Mouse (Mus musculus) hindbrain, embryonic 15.5 days (tissue): ENCODE data around the gene Mrfap1. TPM values are rescaled to one million over a fixed set of nuclear protein-coding genes. Genes with fewer than 3 reads are reported as not detected.
"Not testable (repeated sequence)": the region's sequence is repeated elsewhere in the genome, so short reads cannot be mapped to it uniquely, and the experiment has no call there.

Experiments used
- ATAC-seq: fragments of 200-750 bp; cut with Nextera tagmentation; 2 replicates; pipeline ENCODE4 v1.8.0; 2017; ENCODE audit warnings: low read depth, moderate number of reproducible peaks, moderate TSS enrichment; ENCODE audit not compliant: low FRiP score
- H3K27ac ChIP-seq: fragments of 300-500 bp; sonication (generic); replicated peaks from 2 replicates; pipeline ENCODE4 v1.5.1; 2015; ENCODE audit warnings: mild to moderate bottlenecking, inconsistent platforms
- H3K27me3 ChIP-seq: fragments of 300-500 bp; sonication (generic); 2 replicates; pipeline ENCODE4 v1.6.1; 2015; ENCODE audit warnings: control low read depth, inconsistent platforms
- H3K36me3 ChIP-seq: fragments of 300-500 bp; sonication (generic); 2 replicates; pipeline ENCODE4 v1.6.1; 2015; ENCODE audit warnings: control low read depth, inconsistent platforms
- H3K4me1 ChIP-seq: fragments of 300-500 bp; sonication (generic); replicated peaks from 2 replicates; pipeline ENCODE4 v1.6.1; 2015; ENCODE audit warnings: control low read depth, inconsistent platforms
- H3K4me2 ChIP-seq: fragments of 300-500 bp; sonication (generic); 2 replicates; pipeline ENCODE4 v1.6.1; 2015; ENCODE audit warnings: moderate library complexity, mild to moderate bottlenecking, inconsistent platforms
- H3K4me3 ChIP-seq: fragments of 300-500 bp; sonication (generic); 2 replicates; pipeline ENCODE4 v1.5.1; 2015; ENCODE audit warnings: mild to moderate bottlenecking, inconsistent platforms
- H3K9ac ChIP-seq: fragments of 300-500 bp; sonication (generic); 2 replicates; pipeline ENCODE4 v1.6.1; 2015; ENCODE audit warnings: inconsistent platforms
- H3K9me3 ChIP-seq: fragments of 300-500 bp; sonication (generic); 2 replicates; pipeline ENCODE4 v1.6.1; 2016; ENCODE audit warnings: control low read depth, inconsistent platforms
- WGBS: fragments of 180-500 bp; shearing (Covaris S2); methylation state at CpG from one replicate; pipeline ENCODE4 v1.1.7; 2015; 5-methylcytosine and 5-hydroxymethylcytosine counted together
- polyA plus RNA-seq: library from polyadenylated mRNA; unstranded; fragments of >200 nt; fragmentation: Nextera tagmentation; extraction: Ambion mirVana; gene quantifications from 2 replicates; pipeline ENCODE4 v1.2.1, GENCODE M21; 2015

Mrfap1 gene
- polyA plus RNA-seq: 317 and 323 TPM in 2 replicates

GRCm38 (mm10) chr5:36796296-36797014 lies at the start of gene Mrfap1:
Gene Mrfap1, minus strand, starts transcription at chr5:36796772.
- ATAC-seq: peak; percentile 86
- Histone ChIP-seq H3K9ac (peak within 1 kb of the TSS; percentile 80), H3K4me2 (peak within 1 kb of the TSS; percentile 67), H3K4me3 (peak within 1 kb of the TSS; percentile 84), H3K4me1 (peaks cover 18% of the 10 kb centered on the region), H3K27ac (peak within 1 kb of the TSS; percentile 96)
- not testable (repeated sequence) for H3K36me3 ChIP-seq, H3K9me3 ChIP-seq, H3K27me3 ChIP-seq
- under 1% methylated on average over 77 of the region's 90 CpGs for WGBS

GRCm38 (mm10) chr5:36844490-36844889 lies 47.9 kb upstream of the Mrfap1 start:
- 0 out of 2 replicates have a peak, but pooled peaks cover 6% of the 10 kb centered on the region for H3K4me1 ChIP-seq
- H3K9ac ChIP-seq: no peak overlapping the region
- no peak overlapping the region for H3K4me2 ChIP-seq
- peak; percentile 46 for ATAC-seq
- H3K36me3 ChIP-seq: no peaks in the 10 kb centered on the region
- no peaks in the 10 kb centered on the region for H3K9me3 ChIP-seq
- no peak overlapping the region for H3K4me3 ChIP-seq
- H3K27ac ChIP-seq: no peak overlapping the region
- 43% methylated on average over 10 of the region's 10 CpGs for WGBS
- no peaks in the 10 kb centered on the region for H3K27me3 ChIP-seq

- Histone ChIP-seq H3K27ac (no peak overlapping the region), H3K4me1 (0 out of 2 replicates have a peak, but pooled peaks cover 6% of the 10 kb centered on the region), H3K4me2 (no peak overlapping the region), H3K27me3 (no peaks in the 10 kb centered on the region), H3K4me3 (no peak overlapping the region), H3K36me3 (no peaks in the 10 kb centered on the region), H3K9me3 (no peaks in the 10 kb centered on the region), H3K9ac (no peak overlapping the region)
- no peak for ATAC-seq
- WGBS: 72% methylated on average over 1 of the region's 1 CpGs
Observed at GRCm38 (mm10) chr5:36841701-36842100, 45.1 kb upstream of the Mrfap1 start.

- Histone ChIP-seq H3K4me2 (no peak overlapping the region), H3K36me3 (no peaks in the 10 kb centered on the region), H3K9ac (no peak overlapping the region), H3K9me3 (no peaks in the 10 kb centered on the region), H3K4me1 (0 out of 2 replicates have a peak, but pooled peaks cover 6% of the 10 kb centered on the region), H3K4me3 (no peak overlapping the region), H3K27me3 (no peaks in the 10 kb centered on the region), H3K27ac (no peak overlapping the region)
- ATAC-seq: no peak
- 87% methylated on average over 7 of the region's 7 CpGs for WGBS
Observed at GRCm38 (mm10) chr5:36840092-36840491, 43.5 kb upstream of the Mrfap1 start.

GRCm38 (mm10) chr5:36839602-36840001 lies 43.0 kb upstream of the Mrfap1 start:
- no peak overlapping the region for H3K4me3 ChIP-seq
- H3K27ac ChIP-seq: no peak overlapping the region
- no peaks in the 10 kb centered on the region for H3K9me3 ChIP-seq
- H3K9ac ChIP-seq: no peak overlapping the region
- 0 out of 2 replicates have a peak, but pooled peaks cover 5% of the 10 kb centered on the region for H3K4me1 ChIP-seq
- H3K4me2 ChIP-seq: no peak overlapping the region
- 77% methylated on average over 8 of the region's 8 CpGs for WGBS
- no peaks in the 10 kb centered on the region for H3K27me3 ChIP-seq
- H3K36me3 ChIP-seq: no peaks in the 10 kb centered on the region
- no peak for ATAC-seq

- Histone ChIP-seq H3K27me3 (no peaks in the 10 kb centered on the region), H3K36me3 (no peaks in the 10 kb centered on the region), H3K9ac (no peak overlapping the region), H3K4me2 (no peak overlapping the region), H3K4me1 (no peaks in the 10 kb centered on the region), H3K27ac (no peak overlapping the region), H3K4me3 (no peak overlapping the region), H3K9me3 (no peaks in the 10 kb centered on the region)
- ATAC-seq: 0 out of 2 replicates have a peak, but pooled peaks have one; percentile 30
- 78% methylated on average over 2 of the region's 2 CpGs for whole genome bisulfite sequencing
Observed at GRCm38 (mm10) chr5:36839032-36839431, 42.5 kb upstream of the Mrfap1 start.

GRCm38 (mm10) chr5:36835933-36836332 lies 39.4 kb upstream of the Mrfap1 start:
- Histone ChIP-seq H3K27me3 (no peaks in the 10 kb centered on the region), H3K9ac (no peak overlapping the region), H3K9me3 (no peaks in the 10 kb centered on the region), H3K4me3 (no peak overlapping the region), H3K4me1 (peaks cover 2% of the 10 kb centered on the region), H3K27ac (no peak overlapping the region), H3K36me3 (no peaks in the 10 kb centered on the region), H3K4me2 (no peak overlapping the region)
- WGBS: 2% methylated on average over 6 of the region's 6 CpGs
- ATAC-seq: 0 out of 2 replicates have a peak, but pooled peaks have one; percentile 50

GRCm38 (mm10) chr5:36831272-36831671 lies 34.7 kb upstream of the Mrfap1 start:
- no peaks in the 10 kb centered on the region for H3K27me3 ChIP-seq
- ATAC-seq: peak; percentile 43; the same call in 1 of the 2 replicates
- no peaks in the 10 kb centered on the region for H3K9me3 ChIP-seq
- H3K9ac ChIP-seq: no peak overlapping the region
- H3K4me1 ChIP-seq: peaks cover 11% of the 10 kb centered on the region
- H3K27ac ChIP-seq: no peak overlapping the region
- no peaks in the 10 kb centered on the region for H3K36me3 ChIP-seq
- 71% methylated on average over 7 of the region's 7 CpGs for WGBS
- peak overlapping the region; percentile 73; the same call in 1 of the 2 replicates for H3K4me2 ChIP-seq
- no peak overlapping the region for H3K4me3 ChIP-seq

GRCm38 (mm10) chr5:36829913-36830879 lies 33.6 kb upstream of the Mrfap1 start, which contains the start of gene Man2b2:
Gene Man2b2, minus strand, starts transcription at chr5:36830653.
- Histone ChIP-seq H3K27ac (peak within 1 kb of the TSS; percentile 27; the same call in 1 of the 2 replicates), H3K4me3 (peak within 1 kb of the TSS; percentile 51), H3K4me2 (peak within 1 kb of the TSS; percentile 73), H3K4me1 (peaks cover 11% of the 10 kb centered on the region), H3K9ac (peak within 1 kb of the TSS; percentile 28), H3K36me3 (peaks cover 4% of the 10 kb centered on the region; the same call in 1 of the 2 replicates), H3K9me3 (no peaks in the 10 kb centered on the region), H3K27me3 (no peaks in the 10 kb centered on the region)
- ATAC-seq: peak; percentile 78
- 3% methylated on average over 46 of the region's 46 CpGs for WGBS

GRCm38 (mm10) chr5:36829098-36829497 lies 32.5 kb upstream of the Mrfap1 start:
- Histone ChIP-seq H3K27ac (no peak overlapping the region), H3K9ac (no peak overlapping the region), H3K4me2 (no peak overlapping the region), H3K4me3 (no peak overlapping the region), H3K4me1 (peaks cover 11% of the 10 kb centered on the region), H3K9me3 (no peaks in the 10 kb centered on the region), H3K27me3 (no peaks in the 10 kb centered on the region), H3K36me3 (peaks cover 4% of the 10 kb centered on the region; the same call in 1 of the 2 replicates)
- ATAC-seq: no peak
- WGBS: 80% methylated on average over 4 of the region's 4 CpGs

GRCm38 (mm10) chr5:36822907-36823306 lies 26.3 kb upstream of the Mrfap1 start:
- WGBS: 95% methylated on average over 4 of the region's 4 CpGs
- no peak overlapping the region for H3K4me2 ChIP-seq
- H3K4me1 ChIP-seq: no peaks in the 10 kb centered on the region
- no peak overlapping the region for H3K4me3 ChIP-seq
- peaks cover 8% of the 10 kb centered on the region for H3K36me3 ChIP-seq
- no peak for ATAC-seq
- H3K27ac ChIP-seq: no peak overlapping the region
- H3K27me3 ChIP-seq: no peaks in the 10 kb centered on the region
- H3K9ac ChIP-seq: no peak overlapping the region
- no peaks in the 10 kb centered on the region for H3K9me3 ChIP-seq
